Mouse (Mus musculus): ENCODE measurements at regions not wholly inside any gene's neighbourhood (a gene's known extent, or its start where the extent isn't known, plus 50 kb on each side); places are given as distances from the start of the nearest gene placed in this dataset.

DNA sequence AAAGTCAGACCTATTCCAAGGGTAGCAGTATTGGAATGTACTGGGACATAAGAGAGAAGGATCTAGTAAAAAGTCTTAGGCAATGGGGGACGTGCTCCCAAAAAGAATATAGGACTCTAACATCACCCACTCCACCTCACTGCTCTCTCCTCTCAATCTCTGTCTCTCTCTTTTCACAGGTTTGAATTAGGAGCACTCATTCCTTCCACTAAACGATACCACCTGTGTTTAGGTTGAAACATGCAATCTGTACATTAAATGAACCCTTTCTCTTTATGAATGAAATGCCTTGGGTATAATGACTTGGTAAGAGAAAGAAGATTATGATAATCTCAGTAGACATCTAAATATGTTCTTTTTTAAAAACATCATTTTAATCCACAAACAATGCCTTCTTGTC is 129.4 kb downstream of the Zpld1 start:
- TF ChIP-seq CTCF (IDR thresholded peaks at IDR 0.05; ENCODE audit: low read depth, low read length) (no peak), POLR2A (IDR thresholded peaks at IDR 0.05; ENCODE audit: extremely low read depth, insufficient read depth, low read length) (no peak)
